28 mouse cellular contexts compared by ENCODE assay signal in genomic region chr10:77341711-77342110, GRCm38 (mm10).
A peak's percentile ranks its signal among the peaks of the same experiment; 100 is the strongest.
DNase-seq lines count a peak whose midpoint lies in the region; ATAC-seq and TF ChIP-seq lines count a peak whose summit lies in the region.
"Had no signal": no experiment of that assay in that cellular context is flagged by ENCODE, and none has a peak within 500 bp of the region (broad histone marks: within the 10 kb centered on the region; RNA-seq: fewer than 3 reads in every experiment).

No protein-coding gene starts in this region.

- peak overlapping the region; percentile 8; the same call in 1 of the 2 replicates for H3K27ac ChIP-seq in left cerebral cortex, adult 2 months
- H3K27ac ChIP-seq: embryonic facial prominence, embryonic 10.5 days; embryonic facial prominence, embryonic 13.5 days; heart, adult 2 months; heart, embryonic 10.5 days; hindbrain, embryonic 12.5 days; hindbrain, embryonic 15.5 days had no signal

- intact Hi-C loops in left cerebral cortex, adult 2 months (cut with DNase I): loop anchor here (1.0 to 2.0 kb wide), 2 partner anchors 26 to 51 kb away; no protein-coding TSS in a partner anchor

- peak; percentile 85 for ATAC-seq in frontal cortex, adult (ENCODE audit: low TSS enrichment)
- ATAC-seq: forebrain, embryonic 14.5 days; forebrain, postnatal 0 days; Patski had no signal

- H3K4me3 ChIP-seq in left cerebral cortex, adult 2 months: no peak overlapping the region
- H3K4me3 ChIP-seq: embryonic facial prominence, embryonic 10.5 days; embryonic facial prominence, embryonic 13.5 days; erythroblast, embryonic 14.5 days; heart, adult 2 months; heart, embryonic 10.5 days; heart, embryonic 13.5 days; hindbrain, embryonic 12.5 days; hindbrain, embryonic 15.5 days had no signal

- no peak for DNase-seq in frontal cortex, postnatal 14 days (ENCODE audit: low spot score in 2 of 2)
- peak in 1 of 2 experiments; percentile 25 for DNase-seq in left cerebral cortex, adult 2 months (ENCODE audit: extremely low spot score in 1 of 2, low spot score in 2 of 2)
- DNase-seq in left cerebral cortex, adult 11 months (ENCODE audit: low spot score): no peak
- DNase-seq in right cerebral cortex, adult 18-20 months: peak; percentile 33
- DNase-seq in right cerebral cortex, postnatal 10 days (ENCODE audit: low spot score in 2 of 2): no peak
- peak; percentile 67 for DNase-seq in telencephalon, adult 2 months (ENCODE audit: low read depth, low spot score)
- DNase-seq: adrenal gland, adult 2 months; adrenal gland, postnatal 14 days; B cell, adult 2 months; cerebellum, adult 8-10 months; cerebellum, postnatal 10 days; cerebellum, postnatal 36 days; embryo, embryonic 11 days; gastrocnemius, postnatal 10 days; gastrocnemius, postnatal 36 days; heart, postnatal 14 days had no signal

- no peak for TF ChIP-seq CTCF in left cerebral cortex, adult 2 months (IDR thresholded peaks at IDR 0.05)

Comparison
In these comparisons a context has a peak if more than half of its experiments do, and no peak if none do; other contexts are left out.
1. DNase-seq: peak in right cerebral cortex, adult 18-20 months (single experiment) and telencephalon, adult 2 months (single experiment); none in frontal cortex, postnatal 14 days (0 of 2), left cerebral cortex, adult 11 months (single experiment) and right cerebral cortex, postnatal 10 days (0 of 2).